Mouse (Mus musculus): ENCODE results near the gene Nmur1. TPM values are rescaled to one million over a fixed set of nuclear protein-coding genes. Genes with fewer than 3 reads are reported as not detected.

Nmur1 gene
- total RNA-seq, 2 experiments from 2014 or later: not detected

- DNase-seq: no peak
- intact Hi-C loops (cut with DNase I): loop anchor here (2.0 kb wide), 1 partner anchor 13 kb away; no protein-coding TSS in a partner anchor
These were observed 10.3 kb downstream of the Nmur1 start for GRCm38 (mm10) chr1:86415612-86416184.

DNA sequence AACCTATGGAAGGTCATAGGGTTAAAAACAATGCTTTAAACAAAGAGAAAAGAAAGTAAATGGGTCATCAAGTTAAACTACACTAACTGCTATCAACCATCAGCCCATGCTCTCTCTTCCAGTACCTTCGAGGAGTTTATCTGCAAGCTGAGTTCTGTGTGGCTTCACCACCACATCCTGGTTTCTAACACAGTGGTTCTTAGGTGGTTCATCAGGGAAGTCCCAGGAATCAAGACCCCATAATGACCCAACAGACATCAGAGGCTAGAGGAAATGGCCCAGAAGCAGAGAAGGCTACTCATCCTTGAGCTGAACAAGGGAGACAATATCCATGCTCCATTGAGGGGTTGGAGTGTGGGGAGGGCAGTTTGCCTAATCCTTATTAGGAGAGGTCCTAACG is 10.9 kb downstream of the Nmur1 start:
- intact Hi-C loops (cut with DNase I): loop anchor here (2.0 kb wide), 1 partner anchor 14 kb away; no protein-coding TSS in a partner anchor
- DNase-seq: no peak

DNA sequence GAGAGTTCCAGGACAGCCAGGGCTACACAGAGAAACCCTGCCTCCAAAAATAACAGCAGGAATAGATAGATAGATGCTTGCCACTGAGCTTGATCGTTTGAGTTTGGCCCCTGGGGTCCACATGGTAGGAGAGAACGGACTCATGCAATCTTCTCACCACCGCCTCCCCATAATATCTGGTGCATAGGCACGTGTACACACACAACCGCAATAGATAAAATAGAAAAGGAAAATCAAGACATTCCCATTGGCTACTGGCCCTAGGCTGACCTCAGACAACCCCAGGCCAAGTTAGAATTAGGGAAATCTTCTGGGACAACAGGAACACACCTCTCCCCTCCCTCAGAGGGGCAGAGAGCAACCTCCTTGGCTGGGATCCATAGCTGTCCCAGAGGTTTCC is 11.3 kb downstream of the Nmur1 start:
- intact Hi-C loops (cut with DNase I): loop anchor here (2.0 kb wide), 1 partner anchor 14 kb away; no protein-coding TSS in a partner anchor
- no peak for DNase-seq

- DNase-seq: no peak
- intact Hi-C loops (cut with DNase I): no loop called here
These were observed 16.6 kb downstream of the Nmur1 start for GRCm38 (mm10) chr1:86409476-86409875.

DNA sequence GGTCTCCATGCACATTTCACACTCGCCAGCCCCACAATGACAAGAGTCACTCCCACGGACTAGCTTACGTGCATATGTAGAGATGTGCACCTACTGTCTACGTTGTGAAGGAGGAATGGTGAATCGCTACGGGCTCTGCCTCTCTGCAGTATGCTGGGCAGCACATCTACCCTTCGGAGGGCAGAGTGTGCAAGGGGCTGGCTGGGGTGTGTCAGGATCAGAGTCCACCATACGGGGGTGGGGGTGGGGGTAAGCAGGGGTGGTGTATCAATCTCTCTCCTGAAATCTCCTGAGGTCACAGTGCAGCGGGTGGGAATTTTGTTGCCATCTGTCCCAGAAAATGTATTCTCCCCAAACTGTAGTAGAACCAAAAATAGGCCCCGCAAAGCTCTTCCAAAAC is 17.5 kb downstream of the Nmur1 start:
- intact Hi-C loops (cut with DNase I): no loop called here

GRCm38 (mm10) chr1:86406914-86407313 is 19.1 kb downstream of the Nmur1 start:
- no peak for DNase-seq

More for the DNA sequence above, 17.5 kb downstream of the Nmur1 start:
- no peak for DNase-seq

DNA sequence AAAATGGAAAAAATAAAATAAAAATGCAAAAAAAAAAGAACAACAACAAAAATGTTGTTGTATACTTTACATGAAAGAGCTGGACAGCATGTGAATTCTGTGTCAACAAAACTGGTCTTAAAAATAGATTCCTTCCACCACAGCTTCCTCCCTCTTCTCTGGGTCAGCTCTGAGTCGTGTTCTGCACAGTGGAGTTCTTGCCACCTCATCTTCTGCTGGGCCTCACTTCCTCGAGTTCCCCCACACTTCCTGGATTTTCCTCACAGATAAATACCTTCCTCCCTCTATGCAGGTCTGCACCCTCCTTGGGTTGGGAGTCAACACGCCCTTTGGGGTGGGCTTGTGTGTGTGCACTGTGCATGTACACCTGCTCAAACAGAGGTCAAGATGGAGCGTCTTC is 19.7 kb downstream of the Nmur1 start:
- DNase-seq: no peak
- intact Hi-C loops (cut with DNase I): no loop called here

More at GRCm38 (mm10) chr1:86406914-86407313, 19.1 kb downstream of the Nmur1 start:
- intact Hi-C loops (cut with DNase I): no loop called here

- no peak for DNase-seq
- intact Hi-C loops (cut with DNase I): no loop called here
These were observed 21.2 kb downstream of the Nmur1 start for GRCm38 (mm10) chr1:86404834-86405233.

DNA sequence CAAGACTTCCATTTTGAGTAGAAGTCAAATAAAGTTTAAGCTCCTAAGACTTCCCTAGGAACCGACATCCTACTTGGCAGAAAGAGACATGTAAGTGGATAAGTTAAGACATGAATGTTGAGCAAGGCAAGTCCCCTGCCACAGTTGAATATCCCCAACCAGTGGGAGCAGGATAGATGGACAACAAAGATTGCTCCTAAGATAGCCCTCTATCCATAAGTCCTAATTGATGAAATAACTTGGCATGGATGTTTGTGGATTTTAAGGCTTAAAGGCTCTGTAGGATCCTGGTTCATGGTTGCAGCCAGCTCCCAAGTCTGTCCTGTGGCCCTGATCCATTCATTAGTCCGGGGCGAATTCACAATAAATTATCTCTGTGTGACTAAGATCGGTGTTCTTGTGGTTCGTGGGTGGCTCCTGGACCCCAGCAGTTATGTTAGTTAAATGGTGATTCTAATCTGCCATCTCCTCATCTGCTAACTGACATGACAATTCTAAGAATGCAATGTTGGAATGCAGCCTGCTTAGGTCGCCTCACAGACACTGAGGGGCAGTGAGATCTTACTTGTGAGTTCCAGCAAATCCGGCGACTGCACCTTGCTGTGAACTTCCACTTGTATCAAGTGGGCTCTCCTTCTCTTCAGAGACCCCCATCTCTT is 25.8 kb downstream of the Nmur1 start:
- intact Hi-C loops (cut with DNase I): no loop called here
- DNase-seq: no peak

- intact Hi-C loops (cut with DNase I): no loop called here
These were observed 26.7 kb downstream of the Nmur1 start for GRCm38 (mm10) chr1:86399322-86399721.

GRCm38 (mm10) chr1:86398222-86398621 is 27.8 kb downstream of the Nmur1 start:
- intact Hi-C loops (cut with DNase I): no loop called here
- DNase-seq: no peak

More at GRCm38 (mm10) chr1:86399322-86399721, 26.7 kb downstream of the Nmur1 start:
- DNase-seq: no peak

DNA sequence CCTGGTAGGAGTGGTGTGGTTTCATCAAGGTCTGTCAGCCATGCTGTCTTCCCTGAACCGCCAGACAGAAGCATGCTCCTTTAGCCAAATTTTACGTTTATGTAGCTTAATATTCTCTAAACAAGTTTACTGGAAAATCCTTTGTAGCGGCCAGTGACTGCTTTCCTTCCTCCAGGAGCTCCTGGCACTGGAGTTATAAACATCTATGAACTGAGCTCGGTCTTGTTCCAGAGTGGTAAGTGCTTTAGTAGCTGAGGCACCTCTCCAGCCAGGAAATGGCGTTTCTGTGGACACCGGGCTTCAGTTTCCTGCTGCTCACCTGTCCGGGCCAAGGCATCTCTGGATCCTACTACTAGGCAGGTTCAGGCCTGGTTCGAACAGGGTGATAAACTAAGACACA is 28.4 kb downstream of the Nmur1 start:
- intact Hi-C loops (cut with DNase I): no loop called here
- no peak for DNase-seq

- intact Hi-C loops (cut with DNase I): no loop called here
- no peak for DNase-seq
These were observed 30.1 kb downstream of the Nmur1 start for GRCm38 (mm10) chr1:86395897-86396296.

DNA sequence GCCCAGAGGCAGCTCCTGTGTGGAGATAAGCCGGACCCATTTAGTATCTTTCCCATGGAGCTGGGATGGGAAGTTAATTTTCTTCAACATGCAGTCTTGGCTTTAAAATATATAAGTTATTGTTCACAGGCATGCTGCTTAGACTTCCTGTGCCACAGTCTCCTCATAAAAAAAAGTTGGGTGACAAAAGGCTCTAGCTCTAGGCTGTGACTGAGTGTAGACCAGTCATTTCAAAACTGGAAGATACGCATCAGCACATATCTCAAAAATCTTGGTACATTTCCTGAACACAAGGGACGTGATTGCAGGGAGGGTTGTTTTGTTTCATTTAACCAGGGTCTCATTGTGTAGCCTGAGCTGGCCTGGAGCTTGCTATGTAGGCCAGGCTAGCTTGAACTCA is 31.8 kb downstream of the Nmur1 start:
- intact Hi-C loops (cut with DNase I): no loop called here
- no peak for DNase-seq

DNA sequence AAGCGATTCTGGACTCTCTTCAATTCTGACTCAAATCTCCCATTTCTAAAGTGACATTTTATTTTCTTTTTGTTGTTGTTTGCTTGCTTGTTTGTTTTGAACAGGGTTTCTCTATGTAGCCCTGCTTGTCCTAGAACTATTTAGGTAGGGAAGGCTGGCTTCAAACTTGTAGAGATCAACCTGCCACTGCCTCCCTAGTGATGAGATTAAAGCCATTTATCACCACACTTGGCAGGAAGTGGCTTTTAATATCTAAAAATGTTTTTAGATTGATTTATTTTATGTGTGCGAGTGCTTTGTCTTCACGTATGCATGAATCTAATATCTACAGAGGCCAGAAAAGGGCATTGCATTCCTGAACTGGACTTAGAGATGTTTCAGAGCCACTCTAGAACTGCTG is 32.8 kb downstream of the Nmur1 start:
- no peak for DNase-seq
- intact Hi-C loops (cut with DNase I): no loop called here

GRCm38 (mm10) chr1:86391425-86391824 is 34.6 kb downstream of the Nmur1 start:
- intact Hi-C loops (cut with DNase I): no loop called here
- no peak for DNase-seq

GRCm38 (mm10) chr1:86389230-86389629 is 36.8 kb downstream of the Nmur1 start:
- peak; percentile 38 to 56 for DNase-seq

GRCm38 (mm10) chr1:86381027-86381426 is 45.0 kb downstream of the Nmur1 start:
- intact Hi-C loops (cut with DNase I): no loop called here

More at GRCm38 (mm10) chr1:86389230-86389629, 36.8 kb downstream of the Nmur1 start:
- intact Hi-C loops (cut with DNase I): loop anchor here (2.0 kb wide), 1 partner anchor 40 kb away; no protein-coding TSS in a partner anchor

GRCm38 (mm10) chr1:86379161-86379569 is 46.9 kb downstream of the Nmur1 start:
- intact Hi-C loops (cut with DNase I): no loop called here
- DNase-seq: peak in 1 of 2 experiments; percentile 13

More at GRCm38 (mm10) chr1:86381027-86381426, 45.0 kb downstream of the Nmur1 start:
- DNase-seq: peak in 1 of 2 experiments; percentile 19

GRCm38 (mm10) chr1:86378662-86379061 is 47.4 kb downstream of the Nmur1 start:
- intact Hi-C loops (cut with DNase I): no loop called here
- DNase-seq: no peak

DNA sequence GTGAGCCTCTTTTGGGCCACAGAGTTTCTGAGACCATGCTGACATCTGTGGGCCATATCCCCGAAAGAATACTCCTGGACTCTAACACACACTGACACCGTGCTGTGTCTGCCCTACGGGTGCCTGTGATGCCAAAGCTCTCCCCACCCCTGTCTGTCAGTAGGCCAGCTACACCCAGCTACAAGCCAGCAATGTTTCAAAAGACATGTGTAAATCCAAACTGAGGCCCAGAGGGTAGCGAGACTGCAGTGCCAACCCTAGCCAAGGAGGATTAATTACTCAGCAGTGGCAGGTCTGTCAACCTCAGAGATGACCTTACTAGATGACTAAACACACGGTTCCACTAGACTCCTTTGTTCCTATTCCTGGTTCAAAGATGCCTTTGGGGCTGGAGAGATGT is 49.7 kb downstream of the Nmur1 start:
- intact Hi-C loops (cut with DNase I): no loop called here
- DNase-seq: no peak

DNA sequence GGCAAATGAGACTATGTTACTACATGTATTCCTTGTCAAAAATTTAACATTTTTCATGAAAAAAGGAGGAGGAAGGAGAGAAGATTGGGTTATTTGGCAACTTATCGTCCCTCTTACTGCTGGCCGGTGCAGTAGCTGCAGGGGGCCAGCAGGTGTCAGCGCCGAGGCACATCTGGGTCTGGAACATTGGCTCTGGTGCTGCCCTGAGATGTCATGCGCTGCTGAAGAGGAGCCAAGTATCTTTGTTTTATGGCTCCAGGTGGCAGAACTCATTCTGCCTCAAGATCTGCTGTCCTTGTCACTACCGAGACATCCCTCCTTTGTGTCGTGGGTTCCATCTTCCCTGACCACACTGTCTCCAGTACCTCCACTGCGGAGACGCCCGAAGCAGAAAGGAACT is 54.0 kb downstream of the Nmur1 start:
- intact Hi-C loops (cut with DNase I): loop anchor here (5.0 kb wide), 1 partner anchor 165 kb away; no protein-coding TSS in a partner anchor
- DNase-seq: peak; percentile 36 to 46
